Mouse (Mus musculus) A20 (cell line): Measurements from ENCODE around the gene Atxn2l.

Experiments
- DNase-seq: peaks from one replicate; pipeline ENCODE4 v3.0.0-alpha.2; 2011; ENCODE audit warnings: low read depth, low spot score

Gene Atxn2l

GRCm38 (mm10) chr7:126503273-126503878 is at the start of gene Atxn2l:
Gene Atxn2l, minus strand, starts transcription at chr7:126503437.
- peak; percentile 100 for DNase-seq

- no peak for DNase-seq
These were observed 42.4 kb upstream of the Atxn2l start for GRCm38 (mm10) chr7:126545631-126546030.

GRCm38 (mm10) chr7:126541661-126542060 is 38.4 kb upstream of the Atxn2l start:
- no peak for DNase-seq

- peak; percentile 55 for DNase-seq
These were observed 34.8 kb upstream of the Atxn2l start for GRCm38 (mm10) chr7:126537820-126538585.

- no peak for DNase-seq
These were observed 33.2 kb upstream of the Atxn2l start for GRCm38 (mm10) chr7:126536466-126536865.

GRCm38 (mm10) chr7:126535766-126536165 is 32.5 kb upstream of the Atxn2l start:
- no peak for DNase-seq

- DNase-seq, result peak; percentile 52
These were observed 30.2 kb upstream of the Atxn2l start for GRCm38 (mm10) chr7:126533434-126533833.

- peak; percentile 59 for DNase-seq
These were observed 24.9 kb upstream of the Atxn2l start for GRCm38 (mm10) chr7:126528166-126528577.

GRCm38 (mm10) chr7:126523316-126523715 is 20.1 kb upstream of the Atxn2l start:
- DNase-seq, result no peak

GRCm38 (mm10) chr7:126519513-126519912 is 16.3 kb upstream of the Atxn2l start:
- no peak for DNase-seq

GRCm38 (mm10) chr7:126518261-126518941 is 15.2 kb upstream of the Atxn2l start:
- no peak for DNase-seq

- no peak for DNase-seq
These were observed 8.1 kb upstream of the Atxn2l start for GRCm38 (mm10) chr7:126511287-126511686.

GRCm38 (mm10) chr7:126507126-126507778 is 4.0 kb upstream of the Atxn2l start:
- no peak for DNase-seq

GRCm38 (mm10) chr7:126504913-126505312 is 1.7 kb upstream of the Atxn2l start:
- no peak for DNase-seq

GRCm38 (mm10) chr7:126502751-126503150 is 486 bp downstream of the Atxn2l start:
- DNase-seq, result no peak

GRCm38 (mm10) chr7:126502023-126502741 is 1.1 kb downstream of the Atxn2l start:
- peak; percentile 99 for DNase-seq

- DNase-seq, result no peak
These were observed 1.6 kb downstream of the Atxn2l start for GRCm38 (mm10) chr7:126501684-126502022.

- no peak for DNase-seq
These were observed 3.8 kb downstream of the Atxn2l start for GRCm38 (mm10) chr7:126499416-126499815.

GRCm38 (mm10) chr7:126497966-126498365 is 5.3 kb downstream of the Atxn2l start:
- no peak for DNase-seq

- no peak for DNase-seq
These were observed 6.8 kb downstream of the Atxn2l start for GRCm38 (mm10) chr7:126496475-126496874.

GRCm38 (mm10) chr7:126494120-126494519 is 9.1 kb downstream of the Atxn2l start:
- DNase-seq, result no peak
